Comparison of ENCODE assay signal across 7 mouse cellular contexts in the genomic region with DNA sequence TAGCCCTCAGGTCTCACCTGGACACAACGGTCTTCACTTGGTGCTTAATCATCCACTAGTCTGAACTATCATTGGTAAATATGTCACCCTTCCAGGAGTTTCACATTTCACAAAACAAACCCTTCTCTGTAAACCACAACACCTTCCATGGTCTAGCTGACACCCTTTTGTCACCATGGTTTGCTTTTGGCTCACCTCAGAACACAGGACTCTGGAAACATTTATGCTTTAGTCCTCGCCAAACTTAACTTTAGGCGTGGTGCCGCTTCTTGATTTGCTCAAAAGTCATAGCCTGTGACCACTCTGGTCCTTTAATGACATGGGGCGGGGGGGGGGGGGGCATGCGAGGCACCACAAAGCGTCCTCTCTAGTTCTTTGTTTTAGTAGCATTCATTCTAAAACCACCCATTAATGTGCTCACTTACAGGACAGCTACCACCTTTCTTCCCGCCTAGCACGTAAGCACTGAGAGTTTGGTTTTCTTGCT. TPM values are rescaled to one million over a fixed set of nuclear protein-coding genes. Genes with fewer than 3 reads are reported as not detected.
A peak's percentile ranks its signal among the peaks of the same experiment; 100 is the strongest.
DNase-seq lines count a peak whose midpoint lies in the region; ATAC-seq lines count a peak whose summit lies in the region.

No protein-coding gene starts in this region.

- peaks cover 14% of the 10 kb centered on the region for H3K4me1 ChIP-seq in neural tube, embryonic 11.5 days (ENCODE audit: control insufficient read depth, insufficient read depth, low read length)
- peaks cover 28% of the 10 kb centered on the region for H3K4me1 ChIP-seq in forebrain, embryonic 12.5 days
- peaks cover 27% of the 10 kb centered on the region for H3K4me1 ChIP-seq in liver, embryonic 11.5 days (replicated peaks; ENCODE audit: control insufficient read depth, insufficient read depth, low read length)
- H3K4me1 ChIP-seq in stomach, embryonic 16.5 days (ENCODE audit: control insufficient read depth, insufficient read depth, low read length), result peaks cover 25% of the 10 kb centered on the region

- H3K27ac ChIP-seq in neural tube, embryonic 11.5 days (ENCODE audit: low read depth, low read length), result peak overlapping the region; percentile 87; the same call in 1 of the 2 replicates
- no peak overlapping the region; the same call in 1 of the 2 replicates for H3K27ac ChIP-seq in forebrain, embryonic 12.5 days
- H3K27ac ChIP-seq in liver, embryonic 11.5 days (ENCODE audit: low read depth, low read length), result no peak overlapping the region; the same call in 1 of the 2 replicates
- peak overlapping the region; percentile 99 for H3K27ac ChIP-seq in stomach, embryonic 16.5 days (ENCODE audit: low read length)

- H3K4me2 ChIP-seq in neural tube, embryonic 11.5 days (ENCODE audit: low read depth), result peak overlapping the region; percentile 65
- H3K4me2 ChIP-seq in forebrain, embryonic 12.5 days, result peak overlapping the region; percentile 66
- peak overlapping the region; percentile 95 for H3K4me2 ChIP-seq in liver, embryonic 11.5 days
- peak overlapping the region; percentile 80 for H3K4me2 ChIP-seq in stomach, embryonic 16.5 days (ENCODE audit: low read depth, low read length)

- no peak for DNase-seq in neural tube, embryonic 11.5 days (ENCODE audit: low spot score)
- no peak for DNase-seq in neural tube, embryonic 10.5 days (ENCODE audit: extremely low spot score, low spot score)
- DNase-seq in liver, embryonic 11.5 days (ENCODE audit: low spot score), result no peak
- DNase-seq in layer of hippocampus, adult 8-10 months (ENCODE audit: low spot score in 2 of 2), result no peak
- DNase-seq in kidney, postnatal 10 days, result no peak

- H3K9ac ChIP-seq in neural tube, embryonic 11.5 days (ENCODE audit: low read length), result no peak overlapping the region
- H3K9ac ChIP-seq in forebrain, embryonic 12.5 days, result peak overlapping the region; percentile 61
- peak overlapping the region; percentile 59; the same call in 1 of the 2 replicates for H3K9ac ChIP-seq in liver, embryonic 11.5 days (ENCODE audit: low read depth, low read length)
- peak overlapping the region; percentile 95 for H3K9ac ChIP-seq in stomach, embryonic 16.5 days (ENCODE audit: low read length)

- 41% methylated on average over 9 of the region's 9 CpGs for WGBS in neural tube, embryonic 11.5 days
- WGBS in forebrain, embryonic 12.5 days, result 40% methylated on average over 9 of the region's 9 CpGs
- 44% methylated on average over 9 of the region's 9 CpGs for WGBS in liver, embryonic 11.5 days
- 31% methylated on average over 9 of the region's 9 CpGs for WGBS in stomach, embryonic 16.5 days

- no peaks in the 10 kb centered on the region for H3K27me3 ChIP-seq in neural tube, embryonic 11.5 days (ENCODE audit: control insufficient read depth, insufficient read depth, low read length)
- no peaks in the 10 kb centered on the region for H3K27me3 ChIP-seq in forebrain, embryonic 12.5 days
- H3K27me3 ChIP-seq in liver, embryonic 11.5 days (replicated peaks; ENCODE audit: control insufficient read depth, insufficient read depth, low read length), result no peaks in the 10 kb centered on the region
- no peaks in the 10 kb centered on the region for H3K27me3 ChIP-seq in stomach, embryonic 16.5 days (ENCODE audit: control insufficient read depth, insufficient read depth, low read length)

- H3K4me3 ChIP-seq in neural tube, embryonic 11.5 days (ENCODE audit: low read depth, low read length), result peak overlapping the region; percentile 73
- H3K4me3 ChIP-seq in forebrain, embryonic 12.5 days (replicated peaks), result peak overlapping the region; percentile 80
- peak overlapping the region; percentile 90 for H3K4me3 ChIP-seq in liver, embryonic 11.5 days (ENCODE audit: low read depth, low read length)
- H3K4me3 ChIP-seq in stomach, embryonic 16.5 days (replicated peaks; ENCODE audit: low read length), result peak overlapping the region; percentile 92

- no peaks in the 10 kb centered on the region; the same call in 1 of the 2 replicates for H3K36me3 ChIP-seq in neural tube, embryonic 11.5 days (ENCODE audit: control insufficient read depth, insufficient read depth, low read length)
- H3K36me3 ChIP-seq in forebrain, embryonic 12.5 days (replicated peaks), result 0 out of 2 replicates have a peak, but pooled peaks cover under 1% of the 10 kb centered on the region
- H3K36me3 ChIP-seq in liver, embryonic 11.5 days (ENCODE audit: control insufficient read depth, insufficient read depth, low read length), result no peaks in the 10 kb centered on the region; the same call in 1 of the 2 replicates
- no peaks in the 10 kb centered on the region for H3K36me3 ChIP-seq in stomach, embryonic 16.5 days (ENCODE audit: control insufficient read depth, insufficient read depth, low read length)

- no peak for ATAC-seq in neural tube, embryonic 11.5 days (ENCODE audit: insufficient read depth, low FRiP score, low TSS enrichment)
- no peak for ATAC-seq in forebrain, embryonic 12.5 days (ENCODE audit: low FRiP score)
- no peak for ATAC-seq in liver, embryonic 11.5 days (replicated peaks; ENCODE audit: low FRiP score)
- no peak for ATAC-seq in stomach, embryonic 16.5 days (ENCODE audit: insufficient read depth, low FRiP score)

- H3K9me3 ChIP-seq in neural tube, embryonic 11.5 days (ENCODE audit: control insufficient read depth, low read length), result no peaks in the 10 kb centered on the region
- H3K9me3 ChIP-seq in forebrain, embryonic 12.5 days, result no peaks in the 10 kb centered on the region
- H3K9me3 ChIP-seq in liver, embryonic 11.5 days (ENCODE audit: control insufficient read depth, low read length), result no peaks in the 10 kb centered on the region
- no peaks in the 10 kb centered on the region for H3K9me3 ChIP-seq in stomach, embryonic 16.5 days (replicated peaks; ENCODE audit: control insufficient read depth, low read length)

RNA-seq across cellular contexts. Expression of a gene that starts 1.0 kb away (rescaled TPM):
- 58.1 and 59.6 TPM in 2 replicates for polyA plus RNA-seq in neural tube, embryonic 11.5 days (2014; fragmentation: Nextera tagmentation; extraction: Ambion mirVana)
- 54.2 and 58.1 TPM in 2 replicates for polyA plus RNA-seq in forebrain, embryonic 12.5 days (2016; fragmentation: Nextera tagmentation; extraction: Ambion mirVana)
- 45.8 and 49.0 TPM in 2 replicates for polyA plus RNA-seq in liver, embryonic 11.5 days (2014; fragmentation: Nextera tagmentation; extraction: Ambion mirVana)
- polyA plus RNA-seq in stomach, embryonic 16.5 days (2015; fragmentation: Nextera tagmentation; extraction: Ambion mirVana), result 14.6 TPM in 2 replicates
- total RNA-seq in layer of hippocampus, adult 8-10 months (2022), result 10 to 100 TPM; 61.4 to 74.2 (median 67.5) TPM

RNA-seq across cellular contexts. Expression of a gene that starts 17.2 kb away (rescaled TPM):
- not detected in 2 replicates for polyA plus RNA-seq in neural tube, embryonic 11.5 days (2014; fragmentation: Nextera tagmentation; extraction: Ambion mirVana)
- polyA plus RNA-seq in forebrain, embryonic 12.5 days (2016; fragmentation: Nextera tagmentation; extraction: Ambion mirVana), result not detected in 2 replicates
- polyA plus RNA-seq in liver, embryonic 11.5 days (2014; fragmentation: Nextera tagmentation; extraction: Ambion mirVana), result 62.3 and 63.4 TPM in 2 replicates
- polyA plus RNA-seq in stomach, embryonic 16.5 days (2015; fragmentation: Nextera tagmentation; extraction: Ambion mirVana), result 4.5 and 5.6 TPM in 2 replicates
- total RNA-seq in layer of hippocampus, adult 8-10 months (2022), result 1 to 10 TPM in 1 of 4 experiments, under 1 TPM in 2, not detected in 1; 0.43 to 1.5 (median 0.74) TPM

RNA-seq across cellular contexts. Expression of a gene that starts 20.2 kb away (rescaled TPM):
- polyA plus RNA-seq in neural tube, embryonic 11.5 days (2014; fragmentation: Nextera tagmentation; extraction: Ambion mirVana), result 2.2 and 2.6 TPM in 2 replicates
- polyA plus RNA-seq in forebrain, embryonic 12.5 days (2016; fragmentation: Nextera tagmentation; extraction: Ambion mirVana), result 1.7 and 2.7 TPM in 2 replicates
- polyA plus RNA-seq in liver, embryonic 11.5 days (2014; fragmentation: Nextera tagmentation; extraction: Ambion mirVana), result 0.29 and 0.35 TPM in 2 replicates
- polyA plus RNA-seq in stomach, embryonic 16.5 days (2015; fragmentation: Nextera tagmentation; extraction: Ambion mirVana), result 0.22 and 0.26 TPM in 2 replicates
- total RNA-seq in layer of hippocampus, adult 8-10 months (2022), result 10 to 100 TPM; 57.5 to 73.5 (median 60.4) TPM

RNA-seq across cellular contexts. Expression of a gene that starts 28.8 kb away (rescaled TPM):
- not detected in 2 replicates for polyA plus RNA-seq in neural tube, embryonic 11.5 days (2014; fragmentation: Nextera tagmentation; extraction: Ambion mirVana)
- not detected in 2 replicates for polyA plus RNA-seq in forebrain, embryonic 12.5 days (2016; fragmentation: Nextera tagmentation; extraction: Ambion mirVana)
- not detected in 2 replicates for polyA plus RNA-seq in liver, embryonic 11.5 days (2014; fragmentation: Nextera tagmentation; extraction: Ambion mirVana)
- not detected in 2 replicates for polyA plus RNA-seq in stomach, embryonic 16.5 days (2015; fragmentation: Nextera tagmentation; extraction: Ambion mirVana)
- not detected for total RNA-seq in layer of hippocampus, adult 8-10 months (2022)

RNA-seq across cellular contexts. Expression of a gene that starts 44.1 kb away (rescaled TPM):
- polyA plus RNA-seq in neural tube, embryonic 11.5 days (2014; fragmentation: Nextera tagmentation; extraction: Ambion mirVana), result 362 and 372 TPM in 2 replicates
- polyA plus RNA-seq in forebrain, embryonic 12.5 days (2016; fragmentation: Nextera tagmentation; extraction: Ambion mirVana), result 591 and 654 TPM in 2 replicates
- 64.9 and 69.0 TPM in 2 replicates for polyA plus RNA-seq in liver, embryonic 11.5 days (2014; fragmentation: Nextera tagmentation; extraction: Ambion mirVana)
- polyA plus RNA-seq in stomach, embryonic 16.5 days (2015; fragmentation: Nextera tagmentation; extraction: Ambion mirVana), result 111 and 113 TPM in 2 replicates
- total RNA-seq in layer of hippocampus, adult 8-10 months (2022), result 100 to 1,000 TPM; 295 to 399 (median 333) TPM

Comparison
In these comparisons a context has a peak if more than half of its experiments do, and no peak if none do; other contexts are left out.
1. H3K27ac ChIP-seq: peak in neural tube, embryonic 11.5 days (single experiment) and stomach, embryonic 16.5 days (single experiment); none in forebrain, embryonic 12.5 days (single experiment) and liver, embryonic 11.5 days (single experiment).
2. Peak in every context shown above with its lines, with median percentiles within 50 percentile points of each other: H3K4me2 ChIP-seq and H3K4me3 ChIP-seq.